Mouse (Mus musculus) cerebellum, adult (tissue): ENCODE results near the gene Dusp16.
A peak's percentile ranks its signal among the peaks of the same experiment; 100 is the strongest.

Source experiments
- ATAC-seq: cut with Nextera tagmentation; 2 replicates; pipeline ENCODE4 v1.9.2; 2017; ENCODE audit warnings: mild to moderate bottlenecking, moderate library complexity, mixed read lengths; ENCODE audit not compliant: insufficient number of reproducible peaks, low FRiP score, low TSS enrichment

The Dusp16 gene

GRCm38 (mm10) chr6:134793046-134793806 lies 801 bp upstream of the Dusp16 start:
- no peak for ATAC-seq

DNA sequence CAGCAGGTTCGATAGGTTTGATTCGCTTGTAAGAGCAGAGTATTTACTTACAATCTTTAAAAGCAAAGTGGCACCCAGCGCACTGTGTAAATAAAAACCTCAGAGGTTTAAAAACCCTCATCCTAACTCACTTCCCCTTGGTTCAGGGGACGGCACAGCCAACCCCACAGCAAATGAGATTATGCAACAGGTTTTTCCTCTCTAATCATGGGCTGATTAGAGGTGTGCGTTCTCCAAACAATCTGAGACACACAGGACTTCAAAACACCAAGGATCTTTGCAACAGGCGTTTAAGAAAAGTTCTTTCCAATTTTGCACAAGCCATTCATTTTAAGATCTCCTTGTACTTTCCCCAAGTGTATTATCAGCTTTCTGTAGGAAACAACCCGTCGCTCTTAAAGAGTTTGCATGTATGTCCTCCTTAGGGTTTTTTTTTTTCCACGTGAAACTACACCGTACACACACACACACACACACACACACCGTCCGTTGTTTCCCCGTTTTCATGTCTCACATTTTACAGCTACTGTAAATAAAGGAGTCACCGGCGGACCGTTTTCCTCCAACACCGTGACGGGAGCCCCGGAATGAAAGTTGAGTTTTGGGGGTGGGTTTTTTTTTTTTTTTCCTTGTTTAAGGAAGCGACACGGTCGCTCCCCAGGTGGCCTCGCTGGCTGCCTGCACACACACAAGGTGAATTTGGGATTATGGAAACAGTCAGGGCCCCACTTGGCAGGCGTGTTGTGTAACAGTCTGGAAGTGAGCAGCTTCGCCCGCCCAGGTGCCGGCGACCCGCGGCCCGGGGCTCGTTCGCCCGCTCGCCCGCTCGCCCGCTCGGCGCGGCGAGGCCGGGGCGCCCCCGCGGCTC lies 940 bp downstream of the Dusp16 start:
- ATAC-seq, result peak; percentile 47

DNA sequence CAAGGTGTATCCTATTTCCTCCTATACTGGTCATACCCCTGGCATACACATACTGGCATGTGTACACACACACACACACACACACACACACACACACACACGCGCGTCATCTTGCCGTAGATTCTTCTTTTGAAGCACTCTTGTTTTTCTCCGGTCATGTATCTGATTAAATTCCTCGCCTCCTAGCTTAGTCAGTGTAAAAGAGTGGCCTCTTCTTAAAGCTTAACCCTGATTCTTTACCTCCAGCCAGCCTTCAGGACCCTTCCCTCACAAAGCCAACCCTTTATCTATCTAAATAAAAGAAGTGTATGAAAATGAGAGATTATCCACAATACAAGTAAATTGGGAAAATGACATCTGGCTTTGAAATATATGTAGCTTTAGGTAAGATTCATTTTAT lies 3.3 kb downstream of the Dusp16 start:
- no peak for ATAC-seq

DNA sequence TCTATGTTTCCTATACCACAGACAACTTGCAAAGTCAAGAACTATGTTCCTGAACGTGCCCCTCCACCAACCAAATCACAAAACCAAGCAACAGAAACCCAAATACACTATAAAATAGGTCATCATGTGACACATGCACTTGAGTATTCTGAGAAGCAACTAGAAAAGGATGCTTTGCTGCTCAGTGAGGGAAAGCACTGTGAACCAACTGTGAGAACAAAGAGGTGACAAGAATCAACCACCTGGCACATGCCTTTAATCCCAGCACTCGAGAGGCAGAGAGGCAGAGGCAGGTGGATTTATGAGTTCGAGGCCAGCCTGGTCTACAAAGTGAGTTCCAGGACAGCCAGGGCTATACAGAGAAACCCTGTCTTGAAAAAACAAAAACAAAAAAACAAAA lies 6.0 kb downstream of the Dusp16 start:
- ATAC-seq, result no peak

DNA sequence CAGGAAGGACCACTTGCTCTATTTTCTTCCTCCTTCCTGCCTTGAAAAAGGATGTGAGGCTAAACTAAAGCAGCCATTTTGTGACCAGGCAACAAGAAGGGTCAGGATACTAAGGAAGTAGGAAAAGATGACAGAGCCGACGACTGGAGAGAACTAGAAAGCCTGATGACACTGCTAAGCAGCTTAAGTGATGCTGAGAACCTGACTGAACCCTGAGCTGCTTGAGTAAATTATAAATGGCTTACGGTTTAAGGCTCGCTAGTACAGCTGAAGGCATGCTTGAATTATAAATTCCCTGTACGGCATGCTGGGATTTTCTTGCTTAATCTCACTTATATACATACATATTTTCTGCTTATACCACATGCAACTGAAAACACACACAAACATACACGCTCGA lies 9.5 kb downstream of the Dusp16 start:
- no peak for ATAC-seq

GRCm38 (mm10) chr6:134781494-134781913 lies 10.9 kb downstream of the Dusp16 start:
- ATAC-seq, result peak; percentile 73; the same call in 1 of the 2 replicates

DNA sequence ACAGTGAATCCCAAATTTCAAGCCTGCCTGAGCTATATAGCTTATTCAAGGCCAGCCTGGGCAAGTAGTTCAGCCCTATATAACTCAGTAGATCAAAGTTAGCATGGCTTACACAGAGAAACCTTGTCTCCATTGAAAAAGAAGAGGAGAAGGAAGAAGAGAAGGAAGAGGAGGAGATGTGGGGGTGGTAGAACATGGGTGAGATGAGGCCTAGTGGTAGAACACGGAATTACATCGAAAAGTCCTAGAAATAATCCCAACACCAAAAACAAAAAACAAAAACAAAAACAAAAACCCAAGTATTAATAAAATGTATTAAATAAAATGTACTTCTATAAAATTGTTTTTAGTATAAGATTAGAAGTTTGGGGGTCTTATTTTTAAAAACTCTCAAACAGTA lies 12.4 kb downstream of the Dusp16 start:
- no peak for ATAC-seq

- peak; percentile 68 for ATAC-seq
Measured at GRCm38 (mm10) chr6:134773961-134774360, 18.5 kb downstream of the Dusp16 start.

- ATAC-seq, result no peak
Measured at GRCm38 (mm10) chr6:134773292-134773893, 19.0 kb downstream of the Dusp16 start.

DNA sequence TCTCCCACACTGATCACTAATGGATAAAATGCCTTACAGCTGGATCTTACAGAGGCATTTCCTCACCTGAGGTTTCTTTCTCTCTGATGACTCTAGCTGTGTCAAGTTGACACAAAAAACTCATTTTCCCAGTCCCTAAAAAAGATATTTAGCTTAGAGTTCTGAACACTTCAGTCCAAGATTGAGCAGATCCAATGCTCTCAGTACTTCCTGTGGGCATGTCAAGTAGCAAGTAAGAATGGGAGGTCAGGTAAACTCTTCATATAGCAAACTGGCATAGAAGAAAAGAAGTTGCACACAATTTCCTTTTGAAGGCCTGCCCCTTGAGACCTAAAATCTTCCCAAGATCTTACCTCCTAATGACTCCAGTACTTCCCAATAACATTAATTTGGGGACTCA lies 22.1 kb downstream of the Dusp16 start:
- no peak for ATAC-seq

GRCm38 (mm10) chr6:134764441-134765061 lies 27.9 kb downstream of the Dusp16 start:
- no peak for ATAC-seq

DNA sequence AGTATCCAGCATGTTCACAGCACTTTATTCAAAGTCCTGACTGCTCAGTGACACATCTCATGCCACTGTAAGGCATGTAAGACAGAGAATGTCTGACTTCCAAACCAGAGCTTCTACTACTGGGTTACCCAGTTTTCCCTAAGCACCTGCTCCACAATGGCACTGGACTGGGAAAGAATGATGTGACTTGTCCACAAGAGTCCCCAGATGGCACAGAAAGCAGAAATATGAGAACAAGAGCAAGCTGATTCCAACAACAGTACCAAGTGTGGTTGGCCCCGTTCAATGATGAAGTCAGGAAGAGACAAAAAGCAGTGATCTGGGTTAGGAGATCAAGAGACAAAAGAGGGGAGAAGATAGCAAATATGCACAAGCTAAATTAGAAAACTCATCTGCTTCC lies 29.0 kb downstream of the Dusp16 start:
- ATAC-seq, result no peak

DNA sequence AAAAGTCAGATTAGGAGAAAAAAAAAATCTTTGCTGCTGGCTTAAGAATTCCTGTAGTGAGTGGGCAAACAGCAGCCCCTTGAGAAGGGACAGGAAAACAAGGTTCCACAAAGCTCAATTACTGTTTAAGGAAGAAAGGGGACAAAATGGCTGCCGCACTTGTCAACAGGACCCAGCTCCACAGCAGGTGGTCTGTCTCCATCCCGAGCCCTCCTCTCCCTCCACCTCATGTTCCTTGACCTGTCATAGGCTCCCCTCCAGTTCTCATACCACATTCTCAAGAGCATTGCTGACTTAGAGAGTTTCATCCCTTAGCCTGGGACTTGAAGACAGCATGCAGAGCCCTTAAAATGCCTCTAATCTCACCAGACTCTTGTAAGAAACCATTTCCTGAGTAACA lies 30.6 kb downstream of the Dusp16 start:
- no peak for ATAC-seq

GRCm38 (mm10) chr6:134760926-134761544 lies 31.4 kb downstream of the Dusp16 start:
- ATAC-seq, result no peak

- no peak for ATAC-seq
Measured at GRCm38 (mm10) chr6:134756058-134756457, 36.4 kb downstream of the Dusp16 start.

- no peak for ATAC-seq
Measured at GRCm38 (mm10) chr6:134753858-134754257, 38.6 kb downstream of the Dusp16 start.

GRCm38 (mm10) chr6:134753412-134753811 lies 39.0 kb downstream of the Dusp16 start:
- no peak for ATAC-seq

DNA sequence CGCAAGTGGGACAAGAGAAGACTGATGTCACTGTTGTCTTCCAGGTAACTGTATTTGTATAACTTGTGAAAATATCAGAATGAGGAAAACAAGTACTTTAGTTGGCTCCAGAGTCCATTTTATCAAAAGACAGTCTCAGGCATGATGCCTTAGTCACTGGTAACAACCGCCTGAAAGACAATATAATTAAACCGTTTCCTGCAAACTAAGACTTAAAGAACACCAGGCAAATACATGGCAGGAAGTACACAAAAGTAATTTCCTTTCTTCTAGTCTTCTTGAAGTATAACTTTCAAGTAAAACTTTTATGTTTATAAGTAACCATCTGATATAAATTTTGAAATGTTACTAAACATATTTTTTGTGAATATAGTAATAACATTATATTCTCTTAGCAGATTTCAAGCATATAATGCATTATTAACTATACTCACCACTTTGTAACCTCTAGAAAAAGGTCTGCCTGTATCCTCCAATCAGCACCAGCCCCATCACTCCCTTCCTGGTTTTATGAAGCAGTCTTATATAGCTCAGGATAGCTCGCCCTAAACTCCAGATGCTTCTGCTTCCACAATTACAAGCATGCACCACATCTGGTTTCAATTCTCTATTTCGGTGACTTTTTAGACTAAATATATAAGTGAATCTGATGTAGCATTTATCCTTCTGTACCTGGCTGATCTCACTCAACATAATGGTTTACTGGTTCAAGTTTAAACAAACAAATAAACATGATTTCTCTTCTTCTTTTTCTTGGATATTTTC lies 40.4 kb downstream of the Dusp16 start:
- no peak for ATAC-seq

GRCm38 (mm10) chr6:134751087-134751486 lies 41.3 kb downstream of the Dusp16 start:
- ATAC-seq, result no peak

DNA sequence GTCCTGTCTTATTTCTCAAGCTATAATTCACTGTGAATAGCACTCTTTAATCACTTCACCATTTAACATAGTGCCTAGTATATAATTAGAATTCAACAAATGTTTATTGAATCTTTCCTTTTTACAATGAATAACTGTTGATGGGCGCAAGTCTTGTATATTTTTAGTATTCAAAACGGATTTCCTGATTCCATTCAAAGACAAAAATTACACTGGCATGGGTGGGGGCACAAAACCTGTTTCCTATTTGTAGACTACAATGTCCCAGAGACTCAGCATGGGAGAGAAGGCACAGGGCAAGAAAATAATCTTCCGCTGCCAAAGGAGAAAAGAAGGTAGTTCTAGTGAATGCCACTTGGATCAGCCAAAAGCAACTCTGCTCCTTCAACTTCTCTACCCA lies 44.3 kb downstream of the Dusp16 start:
- ATAC-seq, result no peak
